Mouse (Mus musculus) adrenal gland, postnatal 0 days (tissue): ENCODE results near the gene En2. TPM values are rescaled to one million over a fixed set of nuclear protein-coding genes. Genes with fewer than 3 reads are reported as not detected.

ENCODE experiments used
- polyA plus RNA-seq: library from polyadenylated mRNA; unstranded; fragments of >200 nt; fragmentation: Nextera tagmentation; extraction: Ambion mirVana; gene quantifications from 2 replicates; pipeline ENCODE4 v1.2.1, GENCODE M21; 2015

En2 gene
- polyA plus RNA-seq: not detected in 2 replicates

GRCm38 (mm10) chr5:28165358-28166255, at the start of gene En2:
TSS of gene En2 (plus strand) at chr5:28165694.

Other genes with a start within 250 kb of the En2 start
- gene Insig1, start 94.3 kb upstream of the En2 start, polyA plus RNA-seq: 40.8 and 48.6 TPM in 2 replicates
- gene Cnpy1, start 80.1 kb downstream of the En2 start, polyA plus RNA-seq: 0.16 TPM in 1 of 2 replicates, not detected in the other
- gene Rbm33, start 151.4 kb downstream of the En2 start, polyA plus RNA-seq: 7.8 and 8.7 TPM in 2 replicates